Mouse (Mus musculus): Measurements from ENCODE around the gene Sntg2. TPM values are rescaled to one million over a fixed set of nuclear protein-coding genes. Genes with fewer than 3 reads are reported as not detected.

Gene Sntg2
- polyA plus RNA-seq, 1 experiment from 2014 or later = 8.2 TPM

DNA sequence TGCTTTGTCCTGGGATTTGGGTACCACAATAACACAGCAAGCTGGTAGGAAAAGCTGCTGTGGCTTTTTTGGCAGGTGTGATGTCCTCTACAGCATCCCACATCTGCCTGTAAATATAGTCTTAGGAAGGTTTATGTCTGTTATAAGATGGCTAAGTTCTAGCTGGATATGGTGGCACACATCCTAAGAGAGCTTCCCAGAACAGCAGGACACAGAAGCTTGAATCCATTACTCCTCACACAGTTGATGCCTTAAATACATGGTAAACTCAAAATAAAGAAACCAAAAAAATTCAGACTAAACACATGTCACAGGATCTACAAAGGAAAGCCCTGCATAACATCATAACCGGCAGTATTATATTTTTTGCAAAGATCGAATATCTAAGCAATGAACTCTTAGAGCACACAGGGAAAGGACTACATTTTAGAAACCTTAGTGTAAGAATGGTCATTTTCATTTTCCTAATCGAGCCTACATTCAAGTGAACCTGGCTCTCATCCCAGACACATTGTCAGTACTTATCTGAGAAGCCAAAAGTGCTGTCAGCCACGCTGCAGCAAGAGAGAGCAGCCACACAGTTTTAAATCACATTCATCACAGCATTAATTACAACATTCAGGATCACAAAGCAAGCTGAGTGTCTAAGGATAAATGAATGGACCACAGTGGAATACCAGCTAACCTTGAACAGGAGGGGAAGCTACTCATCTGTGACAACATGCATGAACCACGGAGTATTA is 64.8 kb downstream of the Sntg2 start:
- ATAC-seq = no peak
- peaks cover 5% of the 10 kb centered on the region for H3K4me1 ChIP-seq (ENCODE audit: control insufficient read depth, insufficient read depth, low read length)
- no peak overlapping the region for H3K4me3 ChIP-seq (ENCODE audit: low read depth, low read length)
- no peak overlapping the region for H3K9ac ChIP-seq (ENCODE audit: low read depth, low read length)
- no peaks in the 10 kb centered on the region for H3K36me3 ChIP-seq (ENCODE audit: control insufficient read depth, insufficient read depth, low read length)
- H3K27ac ChIP-seq (ENCODE audit: low read length) = no peak overlapping the region
- H3K4me2 ChIP-seq (ENCODE audit: low read length) = no peak overlapping the region
- H3K9me3 ChIP-seq (replicated peaks; ENCODE audit: control insufficient read depth, low read length, poor library complexity, severe bottlenecking) = no peaks in the 10 kb centered on the region
- no peaks in the 10 kb centered on the region for H3K27me3 ChIP-seq (ENCODE audit: control insufficient read depth, insufficient read depth, low read depth, low read length)
- 63% methylated on average over 5 of the region's 5 CpGs for WGBS

DNA sequence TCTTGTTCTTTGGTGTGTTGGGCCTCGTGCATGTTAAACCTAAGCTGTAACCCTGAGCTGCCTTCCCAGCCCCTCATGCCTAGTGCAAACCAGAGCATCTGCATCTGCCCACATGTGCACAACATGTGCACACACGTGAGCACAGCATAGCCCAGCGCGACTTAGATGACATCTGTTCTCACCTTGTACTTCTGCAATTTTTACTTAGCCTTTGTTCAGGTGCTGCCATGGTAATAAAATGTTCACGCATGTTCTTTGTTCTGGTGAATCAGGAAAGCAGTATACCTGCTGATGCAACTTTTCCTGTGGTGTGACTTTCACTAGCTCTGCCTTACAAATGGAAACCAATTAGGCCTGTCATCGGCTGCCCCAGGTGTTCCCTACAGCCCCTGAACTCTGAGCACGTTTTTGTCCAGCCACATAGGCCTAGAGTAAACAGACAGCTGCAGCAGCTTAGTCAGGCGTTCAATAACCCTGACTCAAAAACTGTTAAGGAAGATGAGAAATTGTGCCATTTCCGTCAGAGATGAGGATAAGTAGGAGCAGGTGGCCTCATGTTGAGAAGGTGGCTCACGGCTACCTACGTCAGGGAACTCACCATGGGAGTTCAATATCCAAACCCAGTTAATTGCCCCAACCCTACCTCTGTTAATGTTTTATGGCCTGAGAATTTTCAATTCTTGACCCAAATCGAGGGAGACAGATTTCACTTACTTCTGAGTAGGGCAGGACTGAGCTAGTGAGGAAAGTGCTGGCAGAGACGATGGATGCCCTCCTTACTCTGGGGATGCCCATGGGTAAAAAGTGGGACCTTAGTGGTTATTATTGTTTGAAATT is 80.2 kb downstream of the Sntg2 start:
- no peaks in the 10 kb centered on the region for H3K9me3 ChIP-seq (replicated peaks; ENCODE audit: control insufficient read depth, low read length, poor library complexity, severe bottlenecking)
- no peak overlapping the region for H3K4me2 ChIP-seq (ENCODE audit: low read length)
- H3K4me3 ChIP-seq (ENCODE audit: low read depth, low read length) = no peak overlapping the region
- H3K27me3 ChIP-seq (ENCODE audit: control insufficient read depth, insufficient read depth, low read depth, low read length) = no peaks in the 10 kb centered on the region
- no peak for ATAC-seq
- H3K27ac ChIP-seq (ENCODE audit: low read length) = no peak overlapping the region
- no peaks in the 10 kb centered on the region for H3K36me3 ChIP-seq (ENCODE audit: control insufficient read depth, insufficient read depth, low read length)
- no peak overlapping the region for H3K9ac ChIP-seq (ENCODE audit: low read depth, low read length)
- 76% methylated on average over 13 of the region's 13 CpGs for WGBS
- no peaks in the 10 kb centered on the region for H3K4me1 ChIP-seq (ENCODE audit: control insufficient read depth, insufficient read depth, low read length)

DNA sequence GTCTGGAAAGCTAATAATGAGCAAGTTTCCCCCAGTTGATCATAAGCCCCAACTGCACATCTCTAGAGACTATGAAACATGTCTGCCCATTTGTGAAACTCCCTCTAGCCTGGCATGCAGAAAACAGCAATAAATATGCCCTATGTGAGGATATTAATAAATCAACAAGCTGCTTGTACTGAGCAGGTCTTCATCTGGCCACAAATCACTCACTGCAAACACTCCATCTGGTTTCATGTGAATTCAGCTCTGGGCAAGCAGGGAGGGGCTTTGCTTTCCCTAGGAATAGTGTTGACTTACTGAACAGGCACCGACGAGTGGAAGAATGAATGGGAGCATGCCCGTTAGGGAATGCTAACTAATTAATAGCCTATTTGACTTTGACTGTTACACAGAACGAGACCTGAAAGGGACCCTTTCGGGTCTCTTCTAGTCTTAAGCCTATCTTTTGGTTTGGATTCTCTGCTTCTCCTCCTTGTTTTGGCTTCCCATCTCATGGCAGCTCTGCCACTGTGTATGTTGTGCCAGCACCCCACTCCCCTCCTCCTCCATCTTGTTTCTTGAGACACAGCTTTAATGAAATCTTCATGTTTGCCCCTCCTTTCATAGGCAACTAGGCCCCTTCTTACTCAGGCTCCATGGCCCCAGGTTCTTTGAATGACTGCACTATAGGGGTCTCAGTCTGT is 86.1 kb downstream of the Sntg2 start:
- WGBS = 75% methylated on average over 5 of the region's 5 CpGs
- no peak overlapping the region for H3K27ac ChIP-seq (ENCODE audit: low read length)
- no peaks in the 10 kb centered on the region; the same call in 1 of the 2 replicates for H3K4me1 ChIP-seq (ENCODE audit: control insufficient read depth, insufficient read depth, low read length)
- H3K27me3 ChIP-seq (ENCODE audit: control insufficient read depth, insufficient read depth, low read depth, low read length) = no peaks in the 10 kb centered on the region
- ATAC-seq = no peak
- H3K36me3 ChIP-seq (ENCODE audit: control insufficient read depth, insufficient read depth, low read length) = no peaks in the 10 kb centered on the region
- H3K4me3 ChIP-seq (ENCODE audit: low read depth, low read length) = no peak overlapping the region
- no peak overlapping the region for H3K9ac ChIP-seq (ENCODE audit: low read depth, low read length)
- no peak overlapping the region for H3K4me2 ChIP-seq (ENCODE audit: low read length)
- no peaks in the 10 kb centered on the region for H3K9me3 ChIP-seq (replicated peaks; ENCODE audit: control insufficient read depth, low read length, poor library complexity, severe bottlenecking)

DNA sequence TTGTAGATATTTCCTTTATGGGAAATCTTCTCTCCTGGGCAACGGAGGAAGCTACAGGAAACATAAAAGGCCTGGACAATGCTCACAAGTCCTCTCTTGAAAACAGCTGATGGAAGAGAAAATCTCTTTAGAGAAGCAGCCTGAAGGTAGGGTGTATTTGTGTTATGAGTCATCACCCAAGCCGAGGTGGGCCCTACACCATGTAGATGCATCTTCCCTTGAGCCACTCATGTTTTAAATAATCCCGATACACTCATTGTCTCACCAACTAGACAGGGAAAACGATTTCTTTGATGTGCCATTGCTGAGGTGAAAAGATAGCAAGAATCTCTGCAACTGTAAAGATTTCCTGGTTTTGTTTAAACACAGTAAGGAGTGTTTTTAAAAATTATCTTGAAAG is 89.4 kb downstream of the Sntg2 start:
- Histone ChIP-seq H3K27me3 (ENCODE audit: control insufficient read depth, insufficient read depth, low read depth, low read length) (no peaks in the 10 kb centered on the region), H3K9me3 (replicated peaks; ENCODE audit: control insufficient read depth, low read length, poor library complexity, severe bottlenecking) (no peaks in the 10 kb centered on the region)
- WGBS = 87% methylated on average over 4 of the region's 4 CpGs

DNA sequence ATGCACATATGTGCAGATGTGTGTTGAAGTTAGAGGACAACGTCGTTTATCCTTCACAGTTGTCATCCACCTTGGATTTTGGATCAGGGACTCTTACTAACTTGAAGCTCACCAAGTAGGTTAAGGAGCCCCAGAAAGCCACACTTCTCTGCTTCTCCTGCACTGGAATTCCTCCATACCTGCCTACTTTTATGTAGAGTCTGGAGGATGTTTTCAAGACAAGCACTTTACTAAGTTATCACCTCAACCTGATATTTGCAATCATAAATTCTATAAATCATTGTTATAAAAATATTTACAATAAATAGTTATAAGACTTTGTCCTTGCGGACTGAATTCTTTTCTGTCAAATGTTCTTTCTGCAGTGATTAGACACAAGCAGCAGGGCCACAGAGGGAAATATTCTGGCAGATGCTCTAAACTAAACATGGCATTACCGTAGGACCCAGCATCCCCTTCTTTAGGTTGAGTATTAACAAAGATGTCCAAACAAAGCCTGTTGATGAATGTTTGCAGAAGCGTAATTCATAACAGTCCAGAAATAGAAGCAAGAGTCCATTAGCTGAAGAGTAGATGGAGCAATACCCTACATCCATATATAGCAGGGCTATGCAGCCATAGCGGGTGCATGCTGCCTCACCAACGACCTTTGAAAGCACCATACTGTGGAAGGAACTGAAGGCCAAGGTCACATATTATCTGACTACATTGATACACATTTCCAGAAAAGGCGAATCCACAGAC is 100.8 kb downstream of the Sntg2 start:
- no peak overlapping the region for H3K9ac ChIP-seq (ENCODE audit: low read depth, low read length)
- H3K27ac ChIP-seq (ENCODE audit: low read length) = no peak overlapping the region
- no peak for ATAC-seq
- no peak overlapping the region for H3K4me3 ChIP-seq (ENCODE audit: low read depth, low read length)
- H3K36me3 ChIP-seq (ENCODE audit: control insufficient read depth, insufficient read depth, low read length) = no peaks in the 10 kb centered on the region
- H3K4me1 ChIP-seq (ENCODE audit: control insufficient read depth, insufficient read depth, low read length) = no peaks in the 10 kb centered on the region
- 89% methylated on average over 8 of the region's 8 CpGs for WGBS
- no peaks in the 10 kb centered on the region for H3K27me3 ChIP-seq (ENCODE audit: control insufficient read depth, insufficient read depth, low read depth, low read length)
- H3K9me3 ChIP-seq (replicated peaks; ENCODE audit: control insufficient read depth, low read length, poor library complexity, severe bottlenecking) = no peaks in the 10 kb centered on the region
- no peak overlapping the region for H3K4me2 ChIP-seq (ENCODE audit: low read length)

More for the DNA sequence above, 89.4 kb downstream of the Sntg2 start:
- ATAC-seq = no peak
- H3K27ac ChIP-seq (ENCODE audit: low read length) = no peak overlapping the region
- H3K4me1 ChIP-seq (ENCODE audit: control insufficient read depth, insufficient read depth, low read length) = no peaks in the 10 kb centered on the region; the same call in 1 of the 2 replicates
- no peak overlapping the region for H3K4me2 ChIP-seq (ENCODE audit: low read length)
- no peak overlapping the region for H3K9ac ChIP-seq (ENCODE audit: low read depth, low read length)
- H3K4me3 ChIP-seq (ENCODE audit: low read depth, low read length) = no peak overlapping the region
- no peaks in the 10 kb centered on the region for H3K36me3 ChIP-seq (ENCODE audit: control insufficient read depth, insufficient read depth, low read length)

DNA sequence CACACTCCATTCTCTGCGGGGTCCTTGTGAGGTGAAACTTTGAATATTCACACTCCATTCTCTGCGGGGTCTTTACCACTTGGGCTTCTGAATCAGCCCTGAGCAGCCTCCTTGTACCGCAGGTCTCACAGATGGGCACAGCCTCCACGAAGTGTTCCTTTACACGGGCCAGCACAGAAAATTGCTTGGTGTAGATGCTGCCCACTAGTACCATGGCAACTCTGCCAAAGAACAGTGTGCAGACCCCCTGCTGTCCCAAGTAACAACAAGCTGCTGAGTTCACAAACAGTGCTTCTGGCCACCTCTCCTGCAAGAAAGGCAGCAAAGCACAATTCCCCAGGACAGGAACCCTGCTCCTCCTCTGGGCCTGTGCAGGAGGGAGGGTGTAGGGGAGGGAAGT is 109.0 kb downstream of the Sntg2 start:
- Histone ChIP-seq H3K27me3 (ENCODE audit: control insufficient read depth, insufficient read depth, low read depth, low read length) (no peaks in the 10 kb centered on the region), H3K4me2 (ENCODE audit: low read length) (no peak overlapping the region), H3K4me1 (ENCODE audit: control insufficient read depth, insufficient read depth, low read length) (peaks cover 7% of the 10 kb centered on the region; the same call in 1 of the 2 replicates), H3K36me3 (ENCODE audit: control insufficient read depth, insufficient read depth, low read length) (no peaks in the 10 kb centered on the region), H3K9ac (ENCODE audit: low read depth, low read length) (no peak overlapping the region), H3K9me3 (replicated peaks; ENCODE audit: control insufficient read depth, low read length, poor library complexity, severe bottlenecking) (no peaks in the 10 kb centered on the region), H3K27ac (ENCODE audit: low read length) (no peak overlapping the region), H3K4me3 (ENCODE audit: low read depth, low read length) (no peak overlapping the region)
- 62% methylated on average over 5 of the region's 5 CpGs for WGBS
- no peak for ATAC-seq

DNA sequence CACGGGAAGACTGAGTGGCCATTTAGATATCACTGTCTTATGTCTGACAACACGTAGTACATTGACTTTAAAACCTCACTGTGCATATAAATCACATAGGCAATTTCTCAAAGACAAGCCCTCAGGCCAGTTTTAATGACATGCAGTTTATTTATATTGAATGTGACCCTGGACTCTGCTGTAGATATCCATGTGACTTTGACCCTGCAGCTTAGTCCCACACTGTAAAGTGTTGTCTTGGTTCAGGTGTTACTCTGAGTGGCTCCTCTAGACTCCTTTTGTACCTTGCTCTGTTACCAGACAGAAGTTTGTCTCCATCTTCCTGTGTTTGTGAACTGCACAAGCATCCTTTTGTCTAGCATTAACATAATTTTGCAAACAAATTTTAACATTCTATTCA is 112.0 kb downstream of the Sntg2 start:
- no peaks in the 10 kb centered on the region for H3K9me3 ChIP-seq (replicated peaks; ENCODE audit: control insufficient read depth, low read length, poor library complexity, severe bottlenecking)
- no peak for ATAC-seq
- H3K9ac ChIP-seq (ENCODE audit: low read depth, low read length) = no peak overlapping the region

DNA sequence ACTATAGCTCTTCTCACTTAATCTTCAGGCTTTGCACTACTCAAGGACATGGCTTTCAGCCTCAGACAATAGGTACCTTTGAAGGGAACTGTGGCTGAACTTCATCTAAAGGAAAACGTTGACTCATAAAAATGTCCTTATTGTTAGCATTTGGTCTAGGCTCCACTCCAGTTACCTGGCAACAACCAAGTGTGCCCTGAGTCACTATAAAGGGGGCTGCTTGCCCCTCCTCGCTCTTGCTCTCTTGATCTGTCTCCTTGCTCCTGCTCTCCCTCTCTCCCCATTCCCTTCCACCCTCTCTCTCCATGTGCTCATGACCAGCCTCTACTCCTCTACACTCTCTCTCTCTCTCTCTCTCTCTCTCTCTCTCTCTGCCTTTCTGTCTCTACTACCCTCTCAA is 114.5 kb downstream of the Sntg2 start:
- Histone ChIP-seq H3K4me3 (ENCODE audit: low read depth, low read length) (no peak overlapping the region), H3K9me3 (replicated peaks; ENCODE audit: control insufficient read depth, low read length, poor library complexity, severe bottlenecking) (no peaks in the 10 kb centered on the region), H3K4me2 (ENCODE audit: low read length) (no peak overlapping the region), H3K36me3 (ENCODE audit: control insufficient read depth, insufficient read depth, low read length) (no peaks in the 10 kb centered on the region), H3K4me1 (ENCODE audit: control insufficient read depth, insufficient read depth, low read length) (peaks cover 10% of the 10 kb centered on the region; the same call in 1 of the 2 replicates), H3K27ac (ENCODE audit: low read length) (no peak overlapping the region), H3K9ac (ENCODE audit: low read depth, low read length) (no peak overlapping the region), H3K27me3 (ENCODE audit: control insufficient read depth, insufficient read depth, low read depth, low read length) (no peaks in the 10 kb centered on the region)
- 0 out of 2 replicates have a peak, but pooled peaks have one; percentile 31 for ATAC-seq
- WGBS = 52% methylated on average over 2 of the region's 2 CpGs

More for the DNA sequence above, 112.0 kb downstream of the Sntg2 start:
- H3K4me3 ChIP-seq (ENCODE audit: low read depth, low read length) = no peak overlapping the region
- no peak overlapping the region for H3K4me2 ChIP-seq (ENCODE audit: low read length)
- WGBS = 56% methylated on average over 2 of the region's 2 CpGs
- no peaks in the 10 kb centered on the region for H3K36me3 ChIP-seq (ENCODE audit: control insufficient read depth, insufficient read depth, low read length)
- no peaks in the 10 kb centered on the region for H3K27me3 ChIP-seq (ENCODE audit: control insufficient read depth, insufficient read depth, low read depth, low read length)
- peaks cover 7% of the 10 kb centered on the region; the same call in 1 of the 2 replicates for H3K4me1 ChIP-seq (ENCODE audit: control insufficient read depth, insufficient read depth, low read length)
- H3K27ac ChIP-seq (ENCODE audit: low read length) = no peak overlapping the region
